Mouse (Mus musculus): ENCODE measurements around the gene Cdc42ep3. TPM values are rescaled to one million over a fixed set of nuclear protein-coding genes. Genes with fewer than 3 reads are reported as not detected.

Cdc42ep3 gene
- total and polyA plus RNA-seq, 3 experiments, result 3.9 to 30.8 (median 7.6) TPM

- Histone ChIP-seq H3K79me2 (replicated peaks; ENCODE audit: control insufficient read depth, extremely low read depth, insufficient read depth, poor library complexity, severe bottlenecking) (no peaks in the 10 kb centered on the region), H3K4me1 (ENCODE audit: control insufficient read depth in 1 of 2, insufficient read depth in 2 of 2) (peaks cover 0 to 9% of the 10 kb centered on the region in 2 experiments; a peak in 2 of 4 replicates), H3K27me3 (replicated peaks) (no peaks in the 10 kb centered on the region), H3K4me2 (ENCODE audit: insufficient read depth, low read depth, poor library complexity, severe bottlenecking) (no peak overlapping the region), H3K4me3 (replicated peaks in 1 of 3; ENCODE audit: low read depth in 2 of 3, low read length in 2 of 3, poor library complexity in 1 of 3) (no peak overlapping the region), H3K9me3 (replicated peaks; ENCODE audit: low read length) (no peaks in the 10 kb centered on the region), H3K36me3 (replicated peaks in 1 of 2; ENCODE audit: control insufficient read depth in 1 of 2, insufficient read depth in 1 of 2, low read length in 1 of 2) (no peaks in the 10 kb centered on the region), H3K9ac (ENCODE audit: insufficient read depth, low read depth) (no peak overlapping the region), H3K27ac (ENCODE audit: insufficient read depth, low read depth) (no peak overlapping the region)
- dilution Hi-C loops (cut with MboI; ENCODE audit: extremely low pct_ligation_motif_present, extremely low pct_unique_long_range_greater_than_20kb, low sequenced_read_pairs), result no loop called here
- no peak for DNase-seq (ENCODE audit: extremely low read depth)
- TF ChIP-seq JUN (IDR thresholded peaks at IDR 0.05; ENCODE audit: insufficient read depth, low read depth, low read length) (no peak), GABPA (IDR thresholded peaks at IDR 0.05; ENCODE audit: insufficient replicate concordance, low read depth, low read length) (no peak), EP300 (IDR thresholded peaks at IDR 0.05; ENCODE audit: low read length) (no peak), USF2 (conservative IDR thresholded peaks at IDR 0.05; ENCODE audit: low read depth, low read length) (no peak), ZKSCAN1 (IDR thresholded peaks at IDR 0.05; ENCODE audit: borderline replicate concordance, low read depth, low read length) (no peak), KAT2A (IDR thresholded peaks at IDR 0.05; ENCODE audit: insufficient replicate concordance, low read length) (no peak), NRF1 (IDR thresholded peaks at IDR 0.05; ENCODE audit: low read depth, low read length) (no peak), ZNF384 (IDR thresholded peaks at IDR 0.05; ENCODE audit: low read depth, low read length) (no peak)
- in situ Hi-C loops (cut with MboI; ENCODE audit: low pct_ligation_motif_present, low pct_unique_long_range_greater_than_20kb, low sequenced_read_pairs), result no loop called here
Observed at GRCm38 (mm10) chr17:79290697-79291096, 64.2 kb downstream of the Cdc42ep3 start.

GRCm38 (mm10) chr17:79287302-79287701, 67.6 kb downstream of the Cdc42ep3 start:
- no peak overlapping the region for H3K4me2 ChIP-seq (ENCODE audit: insufficient read depth, low read depth, poor library complexity, severe bottlenecking)

More at GRCm38 (mm10) chr17:79287302-79287701, 67.6 kb downstream of the Cdc42ep3 start:
- in situ Hi-C loops (cut with MboI; ENCODE audit: low pct_ligation_motif_present, low pct_unique_long_range_greater_than_20kb, low sequenced_read_pairs) (no loop called here), dilution Hi-C loops (cut with MboI; ENCODE audit: extremely low pct_ligation_motif_present, extremely low pct_unique_long_range_greater_than_20kb, low sequenced_read_pairs) (no loop called here)
- Histone ChIP-seq H3K4me3 (replicated peaks in 1 of 3; ENCODE audit: low read depth in 2 of 3, low read length in 2 of 3, poor library complexity in 1 of 3) (no peak overlapping the region), H3K79me2 (replicated peaks; ENCODE audit: control insufficient read depth, extremely low read depth, insufficient read depth, poor library complexity, severe bottlenecking) (no peaks in the 10 kb centered on the region), H3K36me3 (replicated peaks in 1 of 2; ENCODE audit: control insufficient read depth in 1 of 2, insufficient read depth in 1 of 2, low read length in 1 of 2) (no peaks in the 10 kb centered on the region), H3K9me3 (replicated peaks; ENCODE audit: low read length) (no peaks in the 10 kb centered on the region), H3K27me3 (replicated peaks) (no peaks in the 10 kb centered on the region), H3K27ac (ENCODE audit: insufficient read depth, low read depth) (no peak overlapping the region), H3K9ac (ENCODE audit: insufficient read depth, low read depth) (no peak overlapping the region), H3K4me1 (ENCODE audit: control insufficient read depth in 1 of 2, insufficient read depth in 2 of 2) (peaks cover 0 to 20% of the 10 kb centered on the region in 2 experiments; a peak in 2 of 4 replicates)
- TF ChIP-seq MXI1 (IDR thresholded peaks at IDR 0.05; ENCODE audit: low read depth, low read length), result no peak
- no peak for TF ChIP-seq MYC (IDR thresholded peaks at IDR 0.05; ENCODE audit: low read depth, low read length)
- no peak for TF ChIP-seq NELFE (IDR thresholded peaks at IDR 0.05; ENCODE audit: low read depth, low read length)
- no peak for TF ChIP-seq PAX5 (IDR thresholded peaks at IDR 0.05; ENCODE audit: low read length)
- no peak for TF ChIP-seq IRF4 (IDR thresholded peaks at IDR 0.05; ENCODE audit: low read depth, low read length)
- no peak for TF ChIP-seq ZNF384 (IDR thresholded peaks at IDR 0.05; ENCODE audit: low read depth, low read length)
- TF ChIP-seq KAT2A (IDR thresholded peaks at IDR 0.05; ENCODE audit: insufficient replicate concordance, low read length), result no peak
- TF ChIP-seq GABPA (IDR thresholded peaks at IDR 0.05; ENCODE audit: insufficient replicate concordance, low read depth, low read length), result no peak
- TF ChIP-seq USF2 (conservative IDR thresholded peaks at IDR 0.05; ENCODE audit: low read depth, low read length), result no peak
- TF ChIP-seq MAZ (IDR thresholded peaks at IDR 0.05; ENCODE audit: low read depth, low read length), result no peak
- no peak for TF ChIP-seq NRF1 (IDR thresholded peaks at IDR 0.05; ENCODE audit: low read depth, low read length)
- TF ChIP-seq MEF2A (IDR thresholded peaks at IDR 0.05; ENCODE audit: borderline replicate concordance, low read depth, low read length), result no peak
- TF ChIP-seq MAFK (IDR thresholded peaks at IDR 0.05; ENCODE audit: insufficient replicate concordance, low read length), result no peak
- no peak for TF ChIP-seq BHLHE40 (IDR thresholded peaks at IDR 0.05; ENCODE audit: low read depth, low read length)
- no peak for TF ChIP-seq POLR2AphosphoS2 (IDR thresholded peaks at IDR 0.05; ENCODE audit: low read depth, low read length)
- TF ChIP-seq CHD1 (IDR thresholded peaks at IDR 0.05; ENCODE audit: low read depth, low read length), result no peak
- DNase-seq (ENCODE audit: extremely low read depth), result no peak
